Mouse (Mus musculus): ENCODE results near the gene Car10. TPM values are rescaled to one million over a fixed set of nuclear protein-coding genes. Genes with fewer than 3 reads are reported as not detected.
A peak's percentile ranks its signal among the peaks of the same experiment; 100 is the strongest.

Car10 gene
- total RNA-seq, 2 experiments from 2014 or later, result not detected

- no peak for DNase-seq
Observed at GRCm38 (mm10) chr11:93501671-93502070, 403.8 kb downstream of the Car10 start.

DNA sequence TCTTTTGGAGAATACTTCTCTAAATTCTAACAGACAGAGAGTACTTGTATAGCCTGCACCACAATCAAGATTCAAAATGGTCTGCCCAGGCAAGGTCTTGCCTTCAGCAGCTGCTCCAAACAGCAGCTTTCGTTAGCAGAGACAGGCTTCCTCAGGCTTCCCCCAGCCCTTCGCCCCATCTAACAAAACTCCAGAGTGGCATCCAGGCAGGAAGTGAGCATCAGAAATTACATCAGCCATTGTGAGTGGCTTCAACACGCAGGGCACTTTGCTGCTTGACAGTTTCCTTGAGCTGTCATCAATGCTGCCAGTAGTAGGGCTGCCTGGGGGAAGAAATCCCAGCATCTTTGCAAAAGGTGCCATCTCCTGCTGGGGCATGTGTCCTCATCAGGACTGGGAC, 405.0 kb downstream of the Car10 start:
- no peak for DNase-seq

DNA sequence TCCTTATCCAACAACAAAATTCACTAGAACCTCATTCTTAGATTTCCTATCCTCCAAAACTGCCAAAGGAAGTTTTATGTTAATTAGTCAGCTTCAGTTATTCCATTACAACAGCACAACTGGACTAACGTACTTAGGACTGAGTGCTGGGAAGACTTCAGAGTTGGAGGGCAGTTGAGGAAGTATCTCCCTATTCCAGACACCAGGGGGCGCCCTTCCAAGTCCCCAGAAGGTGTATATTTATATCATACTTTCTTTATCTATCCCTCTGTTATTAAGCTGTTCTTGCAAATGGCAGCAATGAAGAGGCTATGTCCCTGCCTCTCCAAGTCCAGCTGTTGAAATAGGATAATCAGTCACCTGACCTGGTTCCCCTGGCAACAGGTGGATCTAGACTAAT, 405.6 kb downstream of the Car10 start:
- peak; percentile 14 for DNase-seq

DNA sequence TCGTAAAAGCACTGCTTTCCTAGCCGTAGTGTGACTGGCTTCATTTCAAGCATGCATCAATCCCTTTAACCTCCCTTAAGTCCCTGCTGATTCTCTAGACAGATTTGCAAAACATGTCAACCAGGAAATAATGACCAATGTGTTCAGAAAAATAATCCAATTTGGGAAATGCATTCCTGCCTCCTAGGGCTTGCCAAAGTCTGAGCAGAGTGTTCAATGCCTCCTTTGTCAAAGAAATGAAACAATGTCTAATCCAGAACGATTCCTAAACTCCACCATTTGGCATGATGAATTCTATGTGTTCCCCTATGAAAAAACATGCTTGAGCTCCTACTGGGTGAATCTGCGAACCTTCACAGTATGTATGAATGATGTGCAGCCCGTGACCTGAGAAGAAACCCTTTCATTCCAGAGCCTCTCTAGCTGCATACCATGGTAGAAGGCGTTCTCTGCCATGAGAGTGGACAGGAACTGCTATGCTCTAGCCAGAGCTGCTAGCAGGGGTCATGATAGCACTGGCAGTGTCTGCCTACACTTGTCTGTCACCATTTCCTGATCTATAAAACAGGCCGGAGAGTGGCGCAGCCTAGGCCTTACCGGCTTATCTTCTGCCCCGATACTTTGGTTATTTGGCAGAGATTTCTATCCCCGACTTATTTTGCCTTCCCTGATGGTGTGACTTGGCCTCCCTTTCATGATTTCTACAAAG, 411.9 kb downstream of the Car10 start:
- no peak for DNase-seq

DNA sequence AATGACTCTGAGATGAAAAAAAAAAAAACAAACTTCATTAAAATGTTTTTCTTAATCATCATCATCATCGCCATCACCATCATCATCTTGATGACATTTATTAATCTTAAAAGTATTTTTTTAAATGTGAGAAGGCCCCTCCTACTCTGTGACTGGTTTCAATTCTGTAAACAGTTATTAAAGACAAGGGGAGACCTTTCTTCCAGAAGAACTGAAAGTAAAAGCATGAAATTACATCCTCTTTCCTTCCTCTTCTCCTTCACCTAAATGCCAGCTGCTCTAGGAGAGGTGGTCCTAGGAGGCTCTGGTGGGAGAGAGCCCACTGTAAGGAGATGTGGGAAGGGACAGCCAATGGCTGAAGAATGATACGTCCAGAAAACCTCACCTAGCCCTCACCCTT, 415.0 kb downstream of the Car10 start:
- DNase-seq, result no peak

GRCm38 (mm10) chr11:93514396-93514795, 416.6 kb downstream of the Car10 start:
- DNase-seq, result no peak

DNA sequence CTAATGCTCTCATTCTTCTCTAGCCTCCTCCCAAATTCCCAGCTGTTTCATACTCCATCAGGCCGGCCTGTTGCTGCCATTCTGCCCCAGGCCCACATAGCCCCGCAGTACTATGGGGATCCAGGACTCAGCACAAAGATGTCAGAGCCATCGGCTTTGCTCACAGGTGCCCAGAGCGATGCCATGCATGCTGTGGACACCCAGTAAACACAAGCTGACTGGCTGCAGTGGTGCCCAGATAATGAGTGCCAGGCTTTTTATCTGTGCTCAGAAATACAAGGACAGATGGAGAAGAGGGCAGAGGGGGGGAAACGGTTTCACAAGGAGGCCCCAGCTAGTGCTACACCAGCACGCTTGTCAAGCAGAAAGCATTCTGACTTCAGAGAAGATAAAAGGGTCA, 417.7 kb downstream of the Car10 start:
- DNase-seq, result no peak

DNA sequence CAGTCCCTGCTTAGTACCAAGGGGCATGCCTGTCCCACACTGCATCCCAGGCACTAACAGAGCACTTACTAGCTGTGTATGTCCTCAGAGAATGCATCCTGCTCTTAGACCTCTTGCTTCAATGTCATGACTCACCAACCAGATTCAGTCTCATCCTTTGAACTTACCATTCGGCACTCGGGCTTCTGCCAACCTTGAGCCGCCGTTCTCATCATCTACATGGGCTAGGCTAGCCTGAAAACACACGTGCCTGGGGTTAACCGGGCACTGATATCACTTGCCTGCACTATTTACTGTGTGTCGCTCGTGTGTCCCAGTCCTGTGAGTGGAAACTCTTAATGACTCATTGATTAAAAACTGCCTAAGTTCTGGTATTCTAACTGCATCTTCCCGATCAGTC, 418.4 kb downstream of the Car10 start:
- no peak for DNase-seq

- DNase-seq, result no peak
Observed at GRCm38 (mm10) chr11:93516946-93517345, 419.1 kb downstream of the Car10 start.

- no peak for DNase-seq
Observed at GRCm38 (mm10) chr11:93522501-93522900, 424.7 kb downstream of the Car10 start.

DNA sequence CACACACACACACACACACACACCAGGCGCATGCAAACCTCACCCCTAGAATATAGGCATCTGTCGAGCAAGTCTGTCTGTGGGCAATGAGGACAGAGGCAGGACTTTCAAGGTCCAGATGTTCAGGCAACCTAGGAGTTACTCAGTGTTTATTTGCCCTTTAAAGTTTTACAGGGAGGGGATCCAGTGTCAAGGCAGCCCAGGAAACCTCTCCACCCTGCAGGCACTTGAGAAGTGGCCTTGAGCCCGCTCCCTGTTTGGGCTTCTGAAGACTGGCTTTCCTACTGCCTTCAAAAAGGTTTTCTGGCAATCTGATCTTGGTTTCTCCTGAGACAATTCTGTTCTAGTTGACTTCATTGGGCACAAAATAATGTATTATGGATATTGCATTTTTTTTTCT, 428.1 kb downstream of the Car10 start:
- DNase-seq, result no peak

- peak; percentile 81 for DNase-seq
Observed at GRCm38 (mm10) chr11:93531029-93531680, 433.3 kb downstream of the Car10 start.

GRCm38 (mm10) chr11:93536244-93536643, 438.4 kb downstream of the Car10 start:
- DNase-seq, result no peak

DNA sequence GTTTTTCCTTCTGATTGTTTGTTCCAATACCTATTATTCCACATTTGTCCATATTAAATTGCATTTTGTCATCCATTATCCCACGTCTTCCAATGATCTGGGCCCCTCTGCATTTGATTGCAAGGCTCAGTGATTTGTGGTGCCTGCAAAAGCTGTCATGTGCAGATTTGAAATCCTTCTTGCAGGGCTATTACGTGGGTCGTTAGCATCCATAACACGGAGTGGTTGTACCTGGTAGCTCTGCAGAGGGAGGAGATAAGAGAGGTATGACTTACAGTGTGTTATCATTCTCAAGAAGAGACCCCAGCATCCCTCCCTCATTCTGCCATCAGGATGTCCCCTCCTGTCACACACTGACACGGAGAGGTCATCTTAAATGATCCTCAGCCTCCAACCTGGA, 451.1 kb downstream of the Car10 start:
- DNase-seq, result no peak

GRCm38 (mm10) chr11:93550908-93551307, 453.1 kb downstream of the Car10 start:
- peak; percentile 50 for DNase-seq

GRCm38 (mm10) chr11:93559118-93559517, 461.3 kb downstream of the Car10 start:
- no peak for DNase-seq

DNA sequence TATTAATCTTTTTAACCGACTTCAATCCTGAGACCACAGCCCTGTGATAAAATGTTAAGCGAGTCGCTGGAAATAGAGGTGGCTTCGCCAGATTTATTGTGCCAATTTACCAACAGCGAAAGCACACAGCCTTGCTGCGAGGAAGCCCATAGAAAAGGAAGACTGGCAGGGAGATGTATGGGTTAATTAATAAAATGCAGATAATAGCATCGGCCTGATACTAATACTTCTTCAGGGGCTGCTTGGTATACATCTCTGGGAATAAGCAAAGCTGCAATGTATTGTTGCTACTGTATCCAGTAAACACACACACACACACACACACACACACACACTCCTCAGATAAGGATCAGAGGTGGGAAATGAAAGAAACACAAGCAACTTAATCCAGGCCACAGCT, 462.7 kb downstream of the Car10 start:
- DNase-seq, result no peak

- no peak for DNase-seq
Observed at GRCm38 (mm10) chr11:93562330-93562865, 464.6 kb downstream of the Car10 start.

DNA sequence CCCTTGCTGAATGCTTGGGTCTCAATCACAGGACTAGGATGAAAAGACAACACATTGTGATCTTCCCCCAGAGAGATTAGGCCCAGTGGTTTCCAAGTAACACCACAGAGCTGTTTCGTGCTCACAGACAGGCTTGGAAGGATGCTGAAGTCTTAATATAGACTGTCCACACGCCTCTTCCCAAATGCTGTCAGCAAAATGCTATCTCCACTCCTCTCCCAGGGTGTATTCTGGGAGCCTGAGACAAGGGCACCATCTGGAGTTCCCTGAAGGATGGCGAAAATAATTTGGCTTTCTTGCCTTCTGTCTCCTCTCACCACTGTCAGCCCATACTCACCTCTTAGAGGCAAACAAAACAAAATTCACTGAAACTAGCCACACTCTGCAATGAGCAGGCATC, 467.9 kb downstream of the Car10 start:
- no peak for DNase-seq

DNA sequence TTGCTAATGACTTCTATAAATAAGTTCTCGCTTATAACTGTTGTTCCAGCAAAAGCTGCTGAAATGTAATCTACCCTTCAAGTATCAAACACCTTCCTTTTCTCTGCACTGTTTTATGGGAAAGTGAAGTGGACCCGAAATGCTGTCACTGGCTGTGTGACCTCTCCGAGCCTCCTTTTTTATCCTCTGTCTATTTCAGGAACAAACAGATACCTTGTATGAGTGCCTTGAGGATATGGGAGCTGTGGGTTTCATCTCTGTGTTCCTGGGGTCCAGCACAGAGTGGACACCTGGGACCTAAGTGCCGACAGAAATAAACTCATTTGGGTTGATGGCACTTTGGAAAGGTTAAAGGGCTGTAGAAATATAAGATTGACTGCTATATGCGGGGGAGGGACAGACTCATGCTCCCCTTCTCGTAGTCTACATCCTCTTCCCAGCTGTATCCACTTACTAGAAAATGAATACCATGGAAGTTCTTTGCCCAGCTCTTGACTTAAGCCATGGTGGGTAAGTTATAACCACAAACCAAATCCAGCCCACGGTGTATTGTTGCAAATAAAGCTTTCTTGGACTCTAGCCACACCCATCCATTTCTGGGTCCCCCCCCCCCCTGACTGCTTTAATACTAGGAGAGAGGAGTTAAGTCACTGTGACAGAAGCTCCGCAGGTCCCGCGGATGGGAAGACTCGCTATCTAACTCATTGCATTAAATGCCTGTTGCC, 474.3 kb downstream of the Car10 start:
- no peak for DNase-seq

DNA sequence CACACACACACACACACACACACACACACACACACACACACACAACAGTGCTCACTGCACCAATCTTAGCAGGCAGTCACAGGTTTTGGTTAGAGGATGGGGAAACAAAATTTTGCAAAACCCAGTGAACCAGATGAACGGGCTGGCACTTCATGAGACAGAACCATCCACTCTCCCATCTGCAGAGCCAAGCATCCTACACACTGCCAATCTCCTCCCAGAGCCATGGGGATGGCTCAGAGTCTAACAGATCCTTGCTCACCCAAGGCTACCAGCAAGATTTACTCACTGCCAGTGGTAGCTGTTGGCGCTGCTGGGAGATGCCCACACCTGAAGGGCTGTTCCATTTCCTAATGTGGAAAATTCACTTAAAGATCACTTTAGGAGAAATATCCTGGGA, 479.6 kb downstream of the Car10 start:
- DNase-seq, result no peak

DNA sequence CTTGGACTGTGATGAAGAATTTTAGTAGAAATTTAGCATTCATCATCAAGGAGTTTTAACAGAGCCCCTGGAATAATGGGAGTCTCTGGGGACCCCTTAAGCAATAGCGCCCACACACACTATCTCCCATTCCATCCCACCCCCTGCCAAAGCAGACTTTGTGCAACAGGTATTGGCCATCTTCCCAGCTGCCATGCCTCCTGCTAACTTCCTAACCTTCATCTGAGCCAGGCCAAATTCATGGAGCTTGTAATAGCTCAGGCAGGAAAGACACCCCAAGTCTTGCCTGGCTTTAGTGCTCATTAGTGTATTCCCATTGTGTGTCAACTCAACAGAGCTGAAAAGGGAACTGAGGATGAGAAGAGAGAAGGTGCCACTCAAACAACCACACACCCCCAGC, 481.8 kb downstream of the Car10 start:
- DNase-seq, result no peak

- DNase-seq, result no peak
Observed at GRCm38 (mm10) chr11:93581326-93581725, 483.5 kb downstream of the Car10 start.

- no peak for DNase-seq
Observed at GRCm38 (mm10) chr11:93587788-93588187, 490.0 kb downstream of the Car10 start.

Data from heart, postnatal 4 days (tissue).